Mouse (Mus musculus): ENCODE data around the gene Prm2. TPM values are rescaled to one million over a fixed set of nuclear protein-coding genes. Genes with fewer than 3 reads are reported as not detected.
A peak's percentile ranks its signal among the peaks of the same experiment; 100 is the strongest.

Prm2 gene
- polyA plus RNA-seq, 1 experiment from 2014 or later = not detected

DNA sequence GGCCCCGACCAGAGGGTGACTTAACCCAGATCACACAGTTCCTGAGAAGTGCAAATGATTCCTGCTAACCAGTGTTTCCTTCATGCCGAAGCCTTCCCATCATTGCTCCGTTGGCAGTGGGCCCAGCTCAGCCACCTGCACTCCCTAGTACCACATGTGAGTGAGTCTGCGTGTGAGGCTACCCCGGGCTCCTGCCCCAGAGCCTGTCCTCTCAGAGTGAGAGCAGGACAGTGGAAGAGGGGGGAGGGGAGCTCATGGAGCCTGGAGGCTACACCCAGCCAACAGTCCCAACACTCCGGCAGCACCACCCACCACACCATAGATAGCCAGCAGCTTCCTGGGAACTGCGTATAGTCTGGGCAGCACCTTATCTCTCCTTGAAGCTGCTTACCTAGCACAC lies 46.1 kb downstream of the Prm2 start:
- Histone ChIP-seq H3K9ac (no peak overlapping the region), H3K4me1 (ENCODE audit: insufficient read depth) (peaks cover 6% of the 10 kb centered on the region; the same call in 1 of the 2 replicates), H3K9me3 (ENCODE audit: low read depth, low read length) (no peaks in the 10 kb centered on the region), H3K4me3 (ENCODE audit: low read depth, low read length) (no peak overlapping the region), H3K27me3 (ENCODE audit: insufficient read depth, low read length) (no peaks in the 10 kb centered on the region), H3K27ac (ENCODE audit: low read depth) (no peak overlapping the region; the same call in 1 of the 2 replicates), H3K36me3 (ENCODE audit: insufficient read depth) (no peaks in the 10 kb centered on the region), H3K4me2 (no peak overlapping the region)
- 24% methylated on average over 7 of the region's 7 CpGs for WGBS
- peak; percentile 72 for ATAC-seq (ENCODE audit: insufficient read depth)
- peak; percentile 65 for DNase-seq
- no peak for TF ChIP-seq CTCF (IDR thresholded peaks at IDR 0.05; ENCODE audit: low read depth)

GRCm38 (mm10) chr16:10749226-10749625 lies 46.7 kb downstream of the Prm2 start:
- DNase-seq = no peak
- 0 out of 2 replicates have a peak, but pooled peaks have one; percentile 9 for ATAC-seq (ENCODE audit: insufficient read depth)
- TF ChIP-seq CTCF (IDR thresholded peaks at IDR 0.05; ENCODE audit: low read depth) = no peak
- H3K4me1 ChIP-seq (ENCODE audit: insufficient read depth) = peaks cover 6% of the 10 kb centered on the region; the same call in 1 of the 2 replicates
- no peak overlapping the region for H3K4me2 ChIP-seq
- WGBS = 20% methylated on average over 7 of the region's 7 CpGs
- H3K36me3 ChIP-seq (ENCODE audit: insufficient read depth) = no peaks in the 10 kb centered on the region
- no peak overlapping the region for H3K27ac ChIP-seq (ENCODE audit: low read depth)
- H3K27me3 ChIP-seq (ENCODE audit: insufficient read depth, low read length) = no peaks in the 10 kb centered on the region
- no peaks in the 10 kb centered on the region for H3K9me3 ChIP-seq (ENCODE audit: low read depth, low read length)
- no peak overlapping the region for H3K4me3 ChIP-seq (ENCODE audit: low read depth, low read length)
- no peak overlapping the region for H3K9ac ChIP-seq

Other genes starting within 250 kb of the Prm2 start
- gene Socs1, start 10.6 kb downstream of the Prm2 start, polyA plus RNA-seq (2014; fragmentation: Nextera tagmentation; extraction: Ambion mirVana) = 9.1 and 9.3 TPM in 2 replicates
- not detected in 2 replicates for gene Tnp2, start 7.5 kb downstream of the Prm2 start, polyA plus RNA-seq (2014; fragmentation: Nextera tagmentation; extraction: Ambion mirVana)
- not detected in 2 replicates for gene Prm3, start 5.2 kb downstream of the Prm2 start, polyA plus RNA-seq (2014; fragmentation: Nextera tagmentation; extraction: Ambion mirVana)
- not detected in 2 replicates for gene Prm1, start 9.7 kb upstream of the Prm2 start, polyA plus RNA-seq (2014; fragmentation: Nextera tagmentation; extraction: Ambion mirVana)
- not detected in 2 replicates for gene Gm11172, start 16.8 kb upstream of the Prm2 start, polyA plus RNA-seq (2014; fragmentation: Nextera tagmentation; extraction: Ambion mirVana)
- 4.3 and 4.8 TPM in 2 replicates for gene Rmi2, start 38.9 kb upstream of the Prm2 start, polyA plus RNA-seq (2014; fragmentation: Nextera tagmentation; extraction: Ambion mirVana)